Mouse (Mus musculus) forebrain, embryonic 15.5 days (tissue): Measurements from ENCODE around the gene Rab19. TPM values are rescaled to one million over a fixed set of nuclear protein-coding genes. Genes with fewer than 3 reads are reported as not detected.
"Not testable (repeated sequence)": the region's sequence is repeated elsewhere in the genome, so short reads cannot be mapped to it uniquely, and the experiment has no call there.

Experiments used
- ATAC-seq: fragments of 200-750 bp; cut with Nextera tagmentation; replicated peaks from 2 replicates; pipeline ENCODE4 v1.8.0; 2017; ENCODE audit warnings: mild to moderate bottlenecking, moderate TSS enrichment, moderate library complexity
- H3K27ac ChIP-seq: fragments of 300-500 bp; sonication (generic); replicated peaks from 2 replicates; pipeline ENCODE4 v1.5.1; 2015; ENCODE audit warnings: mild to moderate bottlenecking, inconsistent platforms
- H3K27me3 ChIP-seq: fragments of 300-500 bp; sonication (generic); 2 replicates; pipeline ENCODE4 v1.6.1; 2015; ENCODE audit warnings: inconsistent platforms
- H3K36me3 ChIP-seq: fragments of 300-500 bp; sonication (generic); 2 replicates; pipeline ENCODE4 v1.6.1; 2015; ENCODE audit warnings: mild to moderate bottlenecking, inconsistent platforms
- H3K4me1 ChIP-seq: fragments of 300-500 bp; sonication (generic); 2 replicates; pipeline ENCODE4 v1.6.1; 2015; ENCODE audit warnings: inconsistent platforms
- H3K4me2 ChIP-seq: fragments of 300-500 bp; sonication (generic); replicated peaks from 2 replicates; pipeline ENCODE4 v1.6.1; 2015; ENCODE audit warnings: mild to moderate bottlenecking, inconsistent platforms
- H3K4me3 ChIP-seq: fragments of 300-500 bp; sonication (generic); 2 replicates; pipeline ENCODE4 v1.5.1; 2015; ENCODE audit warnings: mild to moderate bottlenecking, inconsistent platforms
- H3K9ac ChIP-seq: fragments of 300-500 bp; sonication (generic); replicated peaks from 2 replicates; pipeline ENCODE4 v1.6.1; 2015; ENCODE audit warnings: mild to moderate bottlenecking, inconsistent platforms
- H3K9me3 ChIP-seq: fragments of 300-500 bp; sonication (generic); 2 replicates; pipeline ENCODE4 v1.6.1; 2016; ENCODE audit warnings: inconsistent platforms
- WGBS: fragments of 180-500 bp; shearing (Covaris S2); methylation state at CpG from one replicate; pipeline ENCODE4 v1.1.7; 2015; ENCODE audit warnings: mixed read lengths; 5-methylcytosine and 5-hydroxymethylcytosine counted together
- polyA plus RNA-seq: library from polyadenylated mRNA; unstranded; fragments of >200 nt; fragmentation: Nextera tagmentation; extraction: Ambion mirVana; gene quantifications from 2 replicates; pipeline ENCODE4 v1.2.1, GENCODE M21; 2015

The Rab19 gene
- polyA plus RNA-seq, 1 experiment from 2014 or later: 0.20 TPM

DNA sequence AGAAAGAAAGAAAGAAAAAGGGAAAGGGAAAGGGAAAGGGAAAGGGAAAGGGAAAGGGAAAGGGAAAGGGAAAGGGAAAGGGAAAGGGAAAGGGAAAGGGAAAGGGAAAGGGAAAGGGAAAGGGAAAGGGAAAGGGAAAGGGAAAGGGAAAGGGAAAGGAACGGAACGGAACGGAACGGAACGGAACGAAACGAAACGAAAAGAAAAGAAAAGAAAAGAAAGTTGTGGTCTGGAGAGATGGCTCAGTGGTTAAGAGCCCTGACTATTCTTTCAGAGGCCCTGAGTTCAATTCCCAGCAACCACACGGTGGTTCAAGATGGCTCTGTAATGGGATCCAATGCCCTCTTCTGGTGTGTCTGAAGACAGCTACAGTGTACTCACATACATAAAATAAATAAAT, 21.8 kb upstream of the Rab19 start:
- ATAC-seq: not testable (repeated sequence)

DNA sequence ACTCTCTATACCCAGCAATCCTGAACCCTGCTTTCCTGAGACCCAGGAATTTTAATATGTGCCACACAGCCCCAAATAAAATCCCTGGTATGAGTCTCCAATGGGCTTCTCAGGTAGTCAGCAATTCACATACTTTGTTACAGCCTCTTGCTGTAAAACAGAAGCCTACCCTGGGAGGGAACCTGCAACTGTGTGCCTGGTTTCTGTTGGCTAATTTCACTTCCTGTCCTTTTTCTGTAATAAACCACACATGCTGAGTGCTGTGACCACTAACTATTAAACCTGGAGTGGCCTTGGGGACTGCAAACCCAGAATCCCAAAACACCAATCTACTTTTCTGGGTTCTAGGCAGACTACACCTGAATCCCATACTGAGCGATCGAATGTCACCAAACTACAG, 18.3 kb upstream of the Rab19 start:
- no peak overlapping the region for H3K4me2 ChIP-seq
- no peak overlapping the region for H3K9ac ChIP-seq
- peaks cover 25% of the 10 kb centered on the region for H3K36me3 ChIP-seq
- no peaks in the 10 kb centered on the region for H3K9me3 ChIP-seq
- no peak overlapping the region for H3K27ac ChIP-seq
- no peaks in the 10 kb centered on the region for H3K4me1 ChIP-seq
- no peaks in the 10 kb centered on the region for H3K27me3 ChIP-seq
- ATAC-seq: no peak
- H3K4me3 ChIP-seq: no peak overlapping the region
- 92% methylated on average over 2 of the region's 2 CpGs for WGBS

More for the DNA sequence above, 21.8 kb upstream of the Rab19 start:
- H3K4me3 ChIP-seq, H3K27me3 ChIP-seq, H3K4me1 ChIP-seq, H3K4me2 ChIP-seq, H3K9ac ChIP-seq, H3K27ac ChIP-seq, H3K9me3 ChIP-seq: not testable (repeated sequence)
- WGBS: 99% methylated on average over 9 of the region's 9 CpGs
- H3K36me3 ChIP-seq: peaks cover 31% of the 10 kb centered on the region

DNA sequence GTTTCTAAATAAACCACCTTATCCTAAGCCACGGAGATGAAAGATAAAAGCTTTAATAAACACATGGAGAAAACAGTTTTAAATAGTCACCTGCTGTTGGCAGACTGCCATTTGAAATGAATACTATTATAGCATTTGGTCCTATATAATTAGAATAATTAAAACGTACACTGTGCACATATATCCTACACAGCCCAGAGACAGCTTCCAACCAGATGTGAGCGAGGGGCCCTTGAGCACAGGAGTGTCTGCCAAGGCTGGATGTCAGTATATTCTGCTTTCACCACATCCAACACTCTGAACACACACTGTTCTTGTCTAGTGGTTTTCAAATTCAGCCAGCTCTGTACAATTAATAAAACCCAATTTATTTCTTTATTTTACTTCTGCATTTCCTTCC, 11.3 kb upstream of the Rab19 start:
- no peaks in the 10 kb centered on the region for H3K9me3 ChIP-seq
- H3K27ac ChIP-seq: no peak overlapping the region
- H3K4me2 ChIP-seq: no peak overlapping the region
- H3K4me1 ChIP-seq: 0 out of 2 replicates have a peak, but pooled peaks cover 6% of the 10 kb centered on the region
- no peak overlapping the region for H3K9ac ChIP-seq
- no peak overlapping the region for H3K4me3 ChIP-seq
- WGBS: 48% methylated on average over 3 of the region's 3 CpGs
- ATAC-seq: no peak
- no peaks in the 10 kb centered on the region for H3K27me3 ChIP-seq
- H3K36me3 ChIP-seq: peaks cover 20% of the 10 kb centered on the region

DNA sequence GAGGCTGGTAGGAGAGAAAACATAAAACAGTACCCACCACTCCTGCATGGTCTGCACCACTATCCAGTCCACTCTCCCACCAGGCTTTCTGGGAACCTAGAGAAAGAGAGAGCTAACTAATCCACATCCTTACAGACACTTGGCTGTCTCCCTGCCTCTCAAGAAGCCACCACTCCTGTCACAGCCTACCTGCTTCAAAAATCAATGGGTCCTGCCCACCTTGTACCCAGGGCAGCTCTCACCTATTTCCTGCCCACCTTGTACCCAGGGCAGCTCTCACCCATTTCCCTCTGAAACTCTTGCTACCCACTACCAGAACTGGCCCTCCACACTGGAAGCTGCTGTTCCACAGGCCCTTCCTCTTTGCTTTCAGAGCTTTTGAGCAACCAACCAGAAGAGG, 8.9 kb upstream of the Rab19 start:
- no peak for ATAC-seq
- H3K9me3 ChIP-seq: no peaks in the 10 kb centered on the region
- 0 out of 2 replicates have a peak, but pooled peaks cover 6% of the 10 kb centered on the region for H3K36me3 ChIP-seq
- no peak overlapping the region for H3K4me3 ChIP-seq
- H3K9ac ChIP-seq: no peak overlapping the region
- no peaks in the 10 kb centered on the region for H3K27me3 ChIP-seq
- no peak overlapping the region for H3K4me2 ChIP-seq
- no peak overlapping the region for H3K27ac ChIP-seq
- H3K4me1 ChIP-seq: peaks cover 21% of the 10 kb centered on the region

DNA sequence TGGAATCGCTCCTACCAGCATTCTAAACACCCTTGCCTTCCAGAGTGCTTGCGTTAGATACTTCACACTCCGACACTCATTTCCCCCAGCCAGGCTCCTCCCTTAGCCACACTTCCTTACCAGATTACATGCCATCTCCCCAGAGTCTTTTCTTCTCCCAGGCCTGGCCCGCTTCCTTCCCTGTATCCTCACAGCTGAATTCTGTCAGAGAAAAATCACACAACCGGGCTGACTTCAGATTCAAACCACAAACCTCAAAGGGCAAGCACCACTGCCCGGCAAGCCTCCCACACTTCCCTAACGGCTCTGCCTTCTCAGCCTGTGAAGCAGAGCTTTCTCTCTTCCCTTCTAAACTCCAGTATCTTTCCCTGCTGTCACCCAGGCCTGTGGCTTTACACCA, 8.2 kb upstream of the Rab19 start:
- Histone ChIP-seq H3K27ac (no peak overlapping the region), H3K4me3 (no peak overlapping the region), H3K9ac (no peak overlapping the region), H3K27me3 (no peaks in the 10 kb centered on the region), H3K9me3 (no peaks in the 10 kb centered on the region), H3K36me3 (0 out of 2 replicates have a peak, but pooled peaks cover 6% of the 10 kb centered on the region), H3K4me2 (no peak overlapping the region), H3K4me1 (peaks cover 21% of the 10 kb centered on the region)
- 76% methylated on average over 7 of the region's 7 CpGs for WGBS
- no peak for ATAC-seq

DNA sequence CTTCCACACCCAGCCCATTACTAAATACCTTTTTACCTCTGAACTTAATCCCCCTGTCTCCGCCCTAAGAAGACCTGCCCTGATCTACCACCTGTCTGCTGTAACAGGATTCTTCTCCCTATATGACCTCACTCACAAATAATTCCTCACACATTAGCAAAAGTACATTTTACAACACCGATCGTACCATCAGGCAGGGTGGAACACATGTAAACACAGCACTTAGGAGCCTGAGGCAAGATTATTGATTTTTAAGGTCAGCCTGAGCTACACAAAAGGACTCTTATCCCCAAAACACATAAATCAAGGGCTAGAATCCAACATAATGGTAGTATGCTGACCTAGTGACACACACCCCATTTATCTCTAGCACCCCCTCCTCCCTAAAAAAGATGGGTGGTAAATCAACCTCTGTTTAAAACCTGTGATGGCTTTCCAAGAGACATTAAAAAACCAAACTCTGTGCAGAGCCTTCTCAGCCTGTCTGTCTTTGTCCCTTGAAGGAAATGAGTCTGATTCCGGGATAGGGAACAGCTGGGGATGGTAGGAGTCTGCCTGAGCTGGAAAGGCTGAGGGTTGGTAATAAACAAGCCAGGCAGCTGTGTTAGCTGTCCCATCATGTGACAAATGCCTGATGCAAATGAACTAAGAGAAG, 7.5 kb upstream of the Rab19 start:
- Histone ChIP-seq H3K9ac (no peak overlapping the region), H3K27me3 (no peaks in the 10 kb centered on the region), H3K9me3 (no peaks in the 10 kb centered on the region), H3K4me2 (no peak overlapping the region), H3K36me3 (0 out of 2 replicates have a peak, but pooled peaks cover 6% of the 10 kb centered on the region), H3K4me1 (peaks cover 21% of the 10 kb centered on the region), H3K27ac (no peak overlapping the region), H3K4me3 (no peak overlapping the region)
- no peak for ATAC-seq
- 90% methylated on average over 4 of the region's 4 CpGs for WGBS

DNA sequence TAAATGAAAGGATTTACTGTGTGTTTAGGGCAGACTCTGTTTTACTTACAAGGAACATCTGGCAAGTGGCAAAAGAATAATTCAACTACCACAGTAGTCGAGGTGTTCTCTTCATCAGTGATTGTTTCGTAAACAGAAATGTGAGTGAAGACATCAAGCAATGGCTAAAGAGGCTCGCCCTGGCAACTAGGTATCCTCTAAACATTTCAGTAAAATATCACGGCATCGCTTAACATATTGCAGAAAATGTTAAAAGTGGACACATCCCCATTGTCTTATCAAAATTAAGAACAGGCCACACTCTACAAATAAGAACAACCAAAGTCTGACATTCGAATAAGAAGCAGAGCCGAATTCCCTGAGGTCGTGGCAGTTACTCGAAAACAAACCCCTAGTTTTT, 4.2 kb upstream of the Rab19 start:
- peak overlapping the region; percentile 93 for H3K9ac ChIP-seq
- peaks cover 17% of the 10 kb centered on the region for H3K4me1 ChIP-seq
- peaks cover 5% of the 10 kb centered on the region; the same call in 1 of the 2 replicates for H3K27me3 ChIP-seq
- no peak for ATAC-seq
- H3K27ac ChIP-seq: no peak overlapping the region
- peak overlapping the region; percentile 93 for H3K4me3 ChIP-seq
- 26% methylated on average over 9 of the region's 9 CpGs for WGBS
- peak overlapping the region; percentile 63 for H3K4me2 ChIP-seq
- H3K9me3 ChIP-seq: no peaks in the 10 kb centered on the region
- H3K36me3 ChIP-seq: 0 out of 2 replicates have a peak, but pooled peaks cover 6% of the 10 kb centered on the region

DNA sequence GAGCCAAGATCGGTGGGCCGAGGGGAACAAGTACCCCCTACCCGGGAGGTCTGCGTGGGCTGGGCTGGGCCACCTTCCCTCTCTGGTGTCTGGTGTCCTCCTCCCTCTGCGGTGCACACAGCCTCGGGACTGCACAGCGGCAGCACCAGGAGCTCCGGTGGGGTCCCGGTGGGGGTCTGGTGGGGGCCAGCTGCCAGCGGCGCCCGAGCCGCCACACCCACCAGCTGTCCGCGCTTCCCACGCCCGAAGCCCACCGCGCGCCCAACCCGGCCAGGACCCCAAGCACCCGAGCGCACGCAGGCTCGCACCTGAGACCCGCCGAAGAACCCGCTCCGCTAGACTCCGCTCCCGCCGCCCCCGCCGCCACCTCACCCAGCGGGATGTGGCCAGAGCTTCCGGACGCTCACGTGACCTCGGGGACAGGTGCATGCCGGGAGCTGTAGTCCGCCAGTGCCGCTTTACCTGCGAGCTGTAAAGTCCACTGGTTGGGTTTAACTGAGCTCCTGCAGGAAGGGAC, 3.6 kb upstream of the Rab19 start, which contains the start of gene Slc37a3:
Gene Slc37a3 (minus strand): TSS at position 365 of the 517 bp plus-strand sequence.
- peak; percentile 93 for ATAC-seq
- Histone ChIP-seq H3K36me3 (0 out of 2 replicates have a peak, but pooled peaks cover 6% of the 10 kb centered on the region), H3K9me3 (no peaks in the 10 kb centered on the region), H3K4me2 (peak within 1 kb of the TSS; percentile 63), H3K4me3 (peak within 1 kb of the TSS; percentile 93), H3K27me3 (peaks cover 5% of the 10 kb centered on the region; the same call in 1 of the 2 replicates), H3K9ac (peak within 1 kb of the TSS; percentile 93), H3K27ac (peak within 1 kb of the TSS; percentile 16; the same call in 1 of the 2 replicates), H3K4me1 (peaks cover 17% of the 10 kb centered on the region)
- under 1% methylated on average over 43 of the region's 43 CpGs for WGBS

DNA sequence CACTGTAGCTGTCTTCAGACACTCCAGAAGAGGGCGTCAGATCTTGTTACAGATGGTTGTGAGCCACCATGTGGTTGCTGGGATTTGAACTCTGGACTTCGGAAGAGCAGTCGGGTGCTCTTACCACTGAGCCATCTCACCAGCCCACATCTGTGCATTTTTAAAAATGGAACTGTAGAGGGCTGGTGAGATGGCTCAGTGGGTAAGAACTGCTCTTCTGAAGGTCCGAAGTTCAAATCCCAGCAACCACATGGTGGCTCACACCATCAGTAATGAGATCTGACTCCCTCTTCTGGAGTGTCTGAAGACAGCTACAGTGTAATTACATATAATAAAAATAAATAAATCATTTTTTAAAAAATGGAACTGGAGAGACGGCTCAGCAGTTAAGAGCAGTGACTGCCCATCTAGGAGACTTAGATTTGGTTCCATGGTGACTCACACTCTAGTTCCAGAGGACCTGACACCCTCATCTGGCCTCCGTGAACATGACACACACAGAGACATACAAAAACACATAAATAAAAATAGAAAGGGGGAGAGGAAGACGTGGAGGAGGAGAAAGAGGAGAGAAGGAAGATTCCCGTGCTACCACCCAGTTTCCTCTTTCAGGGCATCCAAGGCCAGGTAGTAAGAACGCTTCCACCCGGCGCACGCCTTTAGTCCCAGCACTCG, 2.7 kb upstream of the Rab19 start:
- 0 out of 2 replicates have a peak, but pooled peaks have one; percentile 18 for ATAC-seq
- WGBS: 83% methylated on average over 13 of the region's 13 CpGs
- H3K27ac ChIP-seq, H3K4me2 ChIP-seq, H3K36me3 ChIP-seq, H3K4me3 ChIP-seq, H3K9me3 ChIP-seq, H3K27me3 ChIP-seq, H3K9ac ChIP-seq: not testable (repeated sequence)
- peaks cover 15% of the 10 kb centered on the region for H3K4me1 ChIP-seq

- ATAC-seq: no peak
- H3K4me1 ChIP-seq: peaks cover 15% of the 10 kb centered on the region
These were observed 1.8 kb upstream of the Rab19 start for GRCm38 (mm10) chr6:39379224-39379623.

DNA sequence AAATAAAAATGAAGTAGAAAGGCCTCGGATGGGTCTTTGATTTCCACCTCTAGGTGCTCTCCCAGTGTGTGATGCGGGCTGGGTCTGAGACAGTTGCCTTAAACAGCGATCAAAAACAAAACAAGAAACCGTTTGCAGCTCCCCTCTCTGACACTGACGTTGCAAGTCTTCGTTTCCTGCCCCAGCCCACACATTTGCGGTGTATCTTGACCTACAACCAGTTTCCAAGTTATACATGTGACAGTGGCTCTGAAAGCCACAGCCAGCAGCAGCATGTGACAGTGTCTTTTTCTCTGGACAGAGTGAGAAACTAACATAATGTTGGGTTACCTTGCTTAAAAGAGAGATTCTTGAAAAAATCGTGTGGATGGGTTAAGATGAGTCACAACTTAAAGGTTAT, 1.2 kb upstream of the Rab19 start:
- no peaks in the 10 kb centered on the region for H3K36me3 ChIP-seq
- H3K27me3 ChIP-seq: peaks cover 5% of the 10 kb centered on the region; the same call in 1 of the 2 replicates
- H3K9me3 ChIP-seq: no peaks in the 10 kb centered on the region
- WGBS: 79% methylated on average over 8 of the region's 8 CpGs
- no peak for ATAC-seq
- no peak overlapping the region for H3K4me3 ChIP-seq
- peaks cover 15% of the 10 kb centered on the region for H3K4me1 ChIP-seq
- H3K4me2 ChIP-seq: no peak overlapping the region
- no peak overlapping the region for H3K27ac ChIP-seq
- no peak overlapping the region for H3K9ac ChIP-seq

More at GRCm38 (mm10) chr6:39379224-39379623, 1.8 kb upstream of the Rab19 start:
- no peak overlapping the region for H3K27ac ChIP-seq
- no peak overlapping the region for H3K4me2 ChIP-seq
- 72% methylated on average over 4 of the region's 4 CpGs for WGBS
- 0 out of 2 replicates have a peak, but pooled peaks cover under 1% of the 10 kb centered on the region for H3K36me3 ChIP-seq
- H3K4me3 ChIP-seq: no peak overlapping the region
- H3K9me3 ChIP-seq: no peaks in the 10 kb centered on the region
- H3K27me3 ChIP-seq: peaks cover 5% of the 10 kb centered on the region; the same call in 1 of the 2 replicates
- no peak overlapping the region for H3K9ac ChIP-seq

- Histone ChIP-seq H3K36me3 (no peaks in the 10 kb centered on the region), H3K4me1 (peaks cover 15% of the 10 kb centered on the region), H3K27me3 (peaks cover 5% of the 10 kb centered on the region; the same call in 1 of the 2 replicates), H3K27ac (no peak overlapping the region), H3K9ac (no peak overlapping the region), H3K4me2 (no peak overlapping the region), H3K9me3 (no peaks in the 10 kb centered on the region), H3K4me3 (no peak overlapping the region)
- no peak for ATAC-seq
- 91% methylated on average over 3 of the region's 3 CpGs for WGBS
These were observed 699 bp upstream of the Rab19 start for GRCm38 (mm10) chr6:39380276-39380675.
